Mouse (Mus musculus) regulatory T cell (primary cell): Measurements from ENCODE around the gene Wfdc17.

ENCODE experiments used
- in situ Hi-C: fragments of 300-600 bp; cut with MboI, MseI; formaldehyde crosslinking; loops from one replicate; pipeline ENCODE4 v1.15.1; 2025; ENCODE audit warnings: high pct_unique_total_duplicates

Gene Wfdc17

GRCm38 (mm10) chr11:83703705-83704104 is at the start of gene Wfdc17:
Gene Wfdc17 (plus strand): TSS chr11:83703991.
- in situ Hi-C loops = no loop called here

DNA sequence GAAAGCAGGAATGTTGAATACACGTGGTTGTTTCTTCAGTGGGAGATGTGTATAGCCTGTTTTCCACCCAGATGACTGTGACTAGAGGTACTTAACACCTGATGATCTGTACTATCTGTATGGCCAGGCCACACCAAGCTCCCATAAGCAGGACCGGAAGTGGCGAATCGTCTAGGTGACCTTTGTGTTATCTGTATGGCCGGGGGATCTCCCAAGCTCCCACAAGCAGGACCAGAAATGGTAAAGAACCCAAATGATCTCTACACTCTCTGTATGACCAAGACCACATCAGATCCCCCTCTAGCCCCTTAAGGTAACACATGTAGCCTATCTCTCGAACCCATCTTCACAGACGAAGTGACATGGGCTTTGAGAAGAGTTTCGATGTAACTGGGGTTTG is 49.2 kb upstream of the Wfdc17 start:
- in situ Hi-C loops = no loop called here

DNA sequence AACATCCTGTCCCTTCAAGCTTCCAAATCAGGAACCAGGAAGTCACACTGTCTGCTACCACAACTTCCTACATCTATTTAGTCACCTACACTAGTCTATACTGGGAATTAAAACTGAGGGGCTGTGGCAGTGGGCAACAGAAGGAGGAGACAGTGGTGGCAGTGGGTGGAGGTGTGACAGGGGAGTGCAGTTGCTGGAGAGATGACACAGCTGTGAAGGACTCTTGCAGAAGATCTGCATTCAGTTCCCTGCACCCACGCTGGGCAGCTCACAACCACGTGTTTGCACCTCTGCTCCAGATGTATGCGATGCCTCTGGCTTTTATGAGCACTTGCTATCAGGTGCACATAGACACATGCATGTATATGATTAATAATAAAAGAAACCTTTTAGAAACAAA is 46.3 kb upstream of the Wfdc17 start:
- in situ Hi-C loops = no loop called here

GRCm38 (mm10) chr11:83658797-83659196 is 45.0 kb upstream of the Wfdc17 start:
- in situ Hi-C loops = no loop called here

DNA sequence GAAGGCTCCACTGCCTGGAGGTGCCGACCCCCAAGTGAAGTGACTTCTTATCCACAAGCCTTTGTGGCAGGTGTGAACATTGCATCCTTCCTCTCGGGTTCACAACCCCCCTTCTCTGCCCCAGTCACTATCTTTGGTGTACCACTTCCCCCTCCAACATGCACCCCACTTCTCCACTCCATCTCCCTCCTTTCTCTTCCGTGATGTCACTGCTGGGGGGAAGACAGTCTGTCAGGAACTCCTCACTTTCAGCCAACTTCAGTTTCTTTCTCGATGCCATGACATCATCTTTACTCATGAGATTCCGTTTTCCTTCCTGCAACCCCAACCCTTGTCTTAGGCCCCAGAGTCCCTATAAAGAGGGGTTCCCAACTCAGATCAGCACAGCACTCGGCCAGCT is 41.6 kb upstream of the Wfdc17 start, which contains the start of gene Ccl4:
TSS of gene Ccl4 (plus strand) at position 381 of the 400 bp plus-strand sequence.
- in situ Hi-C loops = no loop called here

GRCm38 (mm10) chr11:83663532-83663931 is 40.3 kb upstream of the Wfdc17 start:
- in situ Hi-C loops = no loop called here

DNA sequence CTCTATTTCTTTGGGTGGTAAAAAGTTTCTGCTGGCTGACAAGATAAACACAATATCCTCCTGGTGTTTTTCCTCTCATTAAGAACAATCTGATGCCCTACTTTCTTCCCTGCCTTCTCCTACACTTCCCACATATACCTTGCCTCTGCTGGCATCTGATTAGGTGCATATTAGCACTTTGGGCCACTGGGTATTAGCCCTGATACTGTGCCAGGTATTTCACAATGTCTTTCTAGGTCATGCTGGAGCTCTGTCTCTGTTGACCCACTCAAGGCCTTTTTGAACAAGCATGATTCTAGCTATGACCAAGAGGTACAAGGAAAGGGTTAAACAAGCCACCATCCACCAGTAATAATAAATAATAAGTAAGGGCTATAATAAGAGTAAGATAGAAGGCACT is 32.0 kb upstream of the Wfdc17 start:
- in situ Hi-C loops = no loop called here

- in situ Hi-C loops = no loop called here
Measured at GRCm38 (mm10) chr11:83675665-83676064, 28.1 kb upstream of the Wfdc17 start.

DNA sequence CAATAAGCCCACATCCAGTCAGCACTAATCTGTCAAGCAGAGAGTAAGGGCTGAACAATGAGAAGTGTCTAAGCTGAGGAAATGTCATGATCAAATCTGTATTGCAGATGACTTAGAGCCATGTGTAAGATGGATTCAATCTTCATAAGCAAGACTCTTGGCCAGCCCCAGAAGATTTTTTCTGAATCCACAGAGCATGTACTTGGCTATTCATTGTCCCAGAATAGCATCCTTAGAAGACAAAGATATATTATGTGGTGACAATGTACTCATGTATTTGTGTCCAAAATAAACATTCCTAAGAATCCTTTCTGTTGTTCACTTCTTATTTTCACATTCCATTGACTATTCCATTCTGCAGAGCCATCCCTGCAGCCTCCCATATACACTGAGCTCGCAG is 13.9 kb upstream of the Wfdc17 start:
- in situ Hi-C loops = no loop called here

DNA sequence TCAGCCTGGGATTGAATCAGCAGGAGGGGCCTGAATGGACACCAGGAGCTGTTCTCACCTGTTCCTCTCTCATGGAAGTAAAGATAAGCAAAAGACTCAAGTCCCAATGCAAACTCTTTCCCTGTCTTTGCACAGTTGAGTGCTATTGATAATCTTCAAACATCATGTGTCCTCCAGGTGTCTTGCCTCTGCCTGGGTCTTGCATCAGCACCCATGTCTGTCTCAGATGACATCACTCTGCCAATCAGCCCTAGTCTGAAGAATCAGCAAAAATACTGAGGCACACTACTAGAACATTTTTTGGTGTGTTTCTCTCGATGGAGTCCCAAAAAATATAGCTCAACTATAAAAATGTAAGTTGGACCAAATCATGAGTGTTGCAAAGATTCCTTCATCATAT is 11.8 kb upstream of the Wfdc17 start:
- in situ Hi-C loops = no loop called here

- in situ Hi-C loops = no loop called here
Measured at GRCm38 (mm10) chr11:83708715-83709114, 4.9 kb downstream of the Wfdc17 start, which contains the start of gene Wfdc18. Gene Wfdc18 (plus strand): TSS chr11:83709015.

DNA sequence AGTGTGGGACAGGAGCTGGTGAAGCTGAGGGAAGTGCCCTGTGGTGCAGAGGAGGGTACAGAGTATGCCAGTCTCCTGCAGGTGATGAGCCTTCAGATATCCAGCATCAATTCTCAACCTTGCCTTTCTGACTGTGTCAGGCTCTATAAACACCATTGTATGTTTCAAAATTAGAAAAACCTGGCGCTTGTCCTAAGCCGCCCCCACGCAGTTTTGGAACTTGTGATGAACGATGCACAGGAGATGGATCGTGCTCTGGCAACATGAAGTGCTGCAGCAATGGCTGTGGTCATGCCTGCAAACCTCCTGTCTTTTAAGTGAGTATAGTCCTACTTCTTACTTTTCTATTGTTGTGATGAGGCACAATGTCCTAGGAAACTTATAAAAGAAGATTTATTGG is 5.9 kb downstream of the Wfdc17 start:
- in situ Hi-C loops = no loop called here

DNA sequence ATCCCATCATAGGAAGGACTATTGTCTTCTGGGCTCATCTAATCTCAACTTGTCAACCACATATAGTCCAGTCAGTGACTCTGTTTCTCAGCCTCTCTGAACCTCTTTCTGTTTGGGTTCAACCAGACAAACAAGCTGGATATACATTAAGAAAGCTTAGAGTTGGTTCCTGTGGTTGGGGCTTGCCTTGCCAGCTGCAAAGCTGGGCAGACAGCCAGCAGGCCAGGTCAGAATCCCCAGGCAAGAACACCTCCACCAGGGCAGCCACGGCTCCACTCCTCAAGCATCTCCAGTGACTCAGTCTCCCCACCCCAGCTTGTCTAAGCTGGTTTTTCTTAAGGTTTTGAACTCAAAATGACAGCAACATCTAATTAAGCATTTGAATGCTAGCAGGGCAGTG is 8.9 kb downstream of the Wfdc17 start:
- in situ Hi-C loops = no loop called here

- in situ Hi-C loops = no loop called here
Measured at GRCm38 (mm10) chr11:83713925-83714324, 10.1 kb downstream of the Wfdc17 start.

DNA sequence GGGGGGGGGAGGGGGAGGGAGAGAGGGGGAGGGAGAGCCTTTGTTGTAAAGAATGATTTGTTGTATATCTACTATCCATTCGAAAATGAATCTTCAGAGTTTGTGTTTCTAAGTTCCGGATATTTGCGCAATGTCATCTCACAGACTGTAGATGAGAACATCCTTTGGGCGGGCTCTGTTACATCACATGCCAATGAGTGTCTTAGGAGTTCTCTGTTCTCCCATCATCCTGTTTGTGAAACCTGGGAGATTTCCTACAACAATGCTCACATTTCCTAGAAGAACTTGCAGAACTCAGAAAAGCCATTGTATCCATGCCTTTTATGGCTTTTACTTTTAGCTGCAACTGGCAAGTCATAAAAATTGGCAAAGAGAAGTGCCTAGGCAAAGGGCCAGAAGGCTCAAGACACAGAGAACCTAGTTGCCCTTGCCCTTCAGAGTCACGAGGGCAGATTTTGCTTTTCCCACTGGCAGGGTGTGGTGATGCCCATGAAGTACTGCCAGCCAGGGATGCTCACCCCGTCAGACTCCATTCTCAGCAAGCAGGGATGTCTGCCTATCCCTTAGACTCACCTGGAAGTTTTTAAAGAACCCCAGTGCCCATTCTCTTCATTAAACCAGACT is 13.4 kb downstream of the Wfdc17 start:
- in situ Hi-C loops = no loop called here

GRCm38 (mm10) chr11:83720766-83721165 is 17.0 kb downstream of the Wfdc17 start:
- in situ Hi-C loops = no loop called here

- in situ Hi-C loops = no loop called here
Measured at GRCm38 (mm10) chr11:83728757-83729432, 25.1 kb downstream of the Wfdc17 start.

DNA sequence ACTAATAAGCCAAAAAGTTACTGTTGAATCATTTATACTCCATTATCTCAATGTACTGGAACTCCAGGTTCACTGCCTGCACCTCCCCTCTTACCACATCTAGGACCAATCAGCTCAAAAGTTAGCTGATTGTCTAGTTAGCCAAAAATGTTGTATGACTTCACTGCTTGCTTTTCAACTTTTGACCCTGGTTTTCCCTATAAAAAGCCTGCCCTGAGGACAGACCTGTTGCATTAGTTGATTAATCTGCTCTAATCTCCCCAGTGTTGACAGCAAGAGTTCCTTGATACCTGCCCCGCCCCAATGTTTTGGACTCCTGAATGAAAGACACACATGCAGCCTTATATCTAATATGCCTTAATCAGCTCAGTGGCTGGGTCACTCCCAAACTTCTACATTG is 27.3 kb downstream of the Wfdc17 start:
- in situ Hi-C loops = no loop called here

DNA sequence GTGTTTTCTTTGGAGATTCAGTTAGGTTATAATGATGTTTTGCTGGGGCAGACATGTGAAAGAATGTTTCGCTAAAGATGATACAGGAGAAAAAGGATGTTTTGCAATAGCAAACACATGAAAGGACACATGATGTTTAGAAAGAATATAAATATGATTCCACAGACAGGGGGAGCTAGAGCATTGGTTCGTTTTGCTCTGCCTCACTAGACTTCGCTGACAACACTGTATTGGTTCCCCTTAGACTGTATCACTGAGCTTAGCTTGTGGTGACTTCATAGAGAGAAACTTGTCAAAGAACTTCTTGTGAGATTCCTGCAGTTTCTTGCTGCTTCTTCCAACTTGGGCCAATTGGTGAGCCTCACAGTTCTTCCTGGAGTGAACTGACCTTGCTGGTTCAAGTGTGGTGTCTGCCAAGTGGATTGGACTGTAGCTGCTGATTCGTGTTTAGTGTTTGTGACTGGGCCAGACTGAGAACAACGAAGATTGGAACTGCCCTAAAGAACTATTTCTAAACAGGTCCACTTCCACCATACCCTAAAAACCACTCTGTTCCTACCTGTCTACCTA is 29.4 kb downstream of the Wfdc17 start:
- in situ Hi-C loops = no loop called here

- in situ Hi-C loops = no loop called here
Measured at GRCm38 (mm10) chr11:83734215-83734614, 30.4 kb downstream of the Wfdc17 start.

- in situ Hi-C loops = loop anchor here (5.0 kb wide), 1 partner anchor 184 kb away; no protein-coding TSS in a partner anchor
Measured at GRCm38 (mm10) chr11:83735881-83736280, 32.1 kb downstream of the Wfdc17 start.

GRCm38 (mm10) chr11:83737109-83737558 is 33.3 kb downstream of the Wfdc17 start:
- in situ Hi-C loops = loop anchor here (5.0 kb wide), 1 partner anchor 185 kb away; no protein-coding TSS in a partner anchor

- in situ Hi-C loops = loop anchor here (5.0 kb wide), 1 partner anchor 187 kb away; no protein-coding TSS in a partner anchor
Measured at GRCm38 (mm10) chr11:83739241-83739640, 35.5 kb downstream of the Wfdc17 start.
